Mouse (Mus musculus) embryonic fibroblast, embryonic 13.5 days (primary cell): Measurements from ENCODE around the gene Gusb.

Experiments used
- CTCF ChIP-seq: IDR thresholded peaks from 2 replicates; pipeline ENCODE4 v1.5.1; 2011; ENCODE audit warnings: mild to moderate bottlenecking, control low read depth, low read length, moderate library complexity, borderline replicate concordance; ENCODE audit not compliant: insufficient read depth
- POLR2A ChIP-seq: IDR thresholded peaks from 2 replicates; pipeline ENCODE4 v1.6.1; 2011; ENCODE audit warnings: low read depth, mild to moderate bottlenecking, control low read depth, low read length, moderate library complexity

GRCm38 (mm10) chr5:130021361-130021966 lies 18.6 kb upstream of the Gusb start:
- TF ChIP-seq POLR2A, result no peak
- no peak for TF ChIP-seq CTCF
